Mouse (Mus musculus): ENCODE measurements at regions not wholly inside any gene's neighbourhood (a gene's known extent, or its start where the extent isn't known, plus 50 kb on each side); places are given as distances from the start of the nearest gene placed in this dataset.

GRCm38 (mm10) chr3:60408553-60409282 lies 63.9 kb upstream of the Mbnl1 start:
- intact Hi-C loops (cut with DNase I) = no loop called here
- peak; percentile 70 to 71 for DNase-seq

- intact Hi-C loops (cut with DNase I) = no loop called here
- peak; percentile 46 to 51 for DNase-seq
Measured at GRCm38 (mm10) chr3:60409283-60409633, 63.4 kb upstream of the Mbnl1 start.

GRCm38 (mm10) chr3:60411746-60412145 lies 60.9 kb upstream of the Mbnl1 start:
- intact Hi-C loops (cut with DNase I) = no loop called here

GRCm38 (mm10) chr3:60412206-60412605 lies 60.4 kb upstream of the Mbnl1 start:
- no peak for DNase-seq
- intact Hi-C loops (cut with DNase I) = no loop called here

More at GRCm38 (mm10) chr3:60411746-60412145, 60.9 kb upstream of the Mbnl1 start:
- DNase-seq = no peak

- intact Hi-C loops (cut with DNase I) = no loop called here
- no peak for DNase-seq
Measured at GRCm38 (mm10) chr3:60413749-60414148, 58.9 kb upstream of the Mbnl1 start.

- no peak for DNase-seq
- intact Hi-C loops (cut with DNase I) = no loop called here
Measured at GRCm38 (mm10) chr3:60417001-60417400, 55.6 kb upstream of the Mbnl1 start.

GRCm38 (mm10) chr3:60418652-60419051 lies 54.0 kb upstream of the Mbnl1 start:
- intact Hi-C loops (cut with DNase I) = no loop called here
- no peak for DNase-seq

GRCm38 (mm10) chr3:60419216-60419615 lies 53.4 kb upstream of the Mbnl1 start:
- DNase-seq = no peak
- intact Hi-C loops (cut with DNase I) = no loop called here

Data from heart, postnatal 10 days (tissue).